Mouse (Mus musculus): ENCODE data around the gene Ptprm. TPM values are rescaled to one million over a fixed set of nuclear protein-coding genes. Genes with fewer than 3 reads are reported as not detected.

Gene Ptprm
- polyA plus RNA-seq, 1 experiment from 2014 or later = 12.6 TPM

DNA sequence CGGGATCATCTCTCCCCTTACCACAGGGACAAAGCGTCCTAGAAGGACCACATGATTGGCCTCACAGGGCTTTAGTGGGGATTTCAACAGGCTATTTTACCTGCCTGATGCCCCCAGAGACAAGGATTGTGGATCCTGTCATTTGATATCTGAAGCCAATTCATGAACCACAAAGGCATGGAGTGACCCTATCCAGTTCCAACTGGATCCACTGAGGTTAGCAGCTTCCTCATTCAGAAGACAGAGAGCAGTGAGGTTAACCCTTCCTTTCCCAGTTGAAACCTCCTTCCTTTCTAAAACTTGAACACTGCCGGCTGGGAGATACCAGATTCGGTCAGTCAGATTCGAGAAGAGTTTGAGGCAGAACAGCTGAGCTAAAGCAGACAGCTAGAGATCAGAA, 14.7 kb downstream of the Ptprm start:
- H3K27ac ChIP-seq = no peak overlapping the region
- peaks cover 4% of the 10 kb centered on the region; the same call in 1 of the 2 replicates for H3K4me1 ChIP-seq
- no peak overlapping the region for H3K4me3 ChIP-seq
- no peak for DNase-seq (ENCODE audit: low spot score)
- no peaks in the 10 kb centered on the region for H3K9me3 ChIP-seq
- H3K36me3 ChIP-seq = no peaks in the 10 kb centered on the region
- no peaks in the 10 kb centered on the region for H3K27me3 ChIP-seq (ENCODE audit: insufficient read depth, poor library complexity, severe bottlenecking)
- WGBS = 81% methylated on average over 5 of the region's 5 CpGs

DNA sequence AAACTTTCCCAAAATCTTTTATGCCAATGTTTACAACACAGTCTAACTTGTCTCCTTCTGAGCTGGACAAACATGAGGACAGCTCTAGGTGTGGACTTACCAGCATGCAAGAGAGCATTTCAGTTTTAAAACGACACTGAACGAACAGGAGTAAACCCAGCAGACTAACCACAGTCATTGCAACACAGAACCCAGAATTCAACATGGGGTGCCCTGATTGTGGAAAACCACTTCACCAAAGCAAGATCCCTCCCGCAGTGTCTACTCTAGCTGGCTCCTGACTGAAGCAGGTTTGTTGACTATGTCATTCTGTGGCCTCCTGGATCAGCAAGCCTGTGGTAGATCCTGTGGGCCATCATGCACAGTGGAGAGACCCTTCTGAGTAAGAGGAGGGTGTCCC, 19.9 kb downstream of the Ptprm start:
- Histone ChIP-seq H3K36me3 (no peaks in the 10 kb centered on the region), H3K27me3 (ENCODE audit: insufficient read depth, poor library complexity, severe bottlenecking) (no peaks in the 10 kb centered on the region), H3K4me1 (no peaks in the 10 kb centered on the region), H3K27ac (no peak overlapping the region), H3K4me3 (no peak overlapping the region), H3K9me3 (no peaks in the 10 kb centered on the region)
- WGBS = 83% methylated on average over 3 of the region's 3 CpGs
- no peak for DNase-seq (ENCODE audit: low spot score)

GRCm38 (mm10) chr17:67329435-67329834, 24.8 kb downstream of the Ptprm start:
- Histone ChIP-seq H3K27ac (no peak overlapping the region), H3K36me3 (no peaks in the 10 kb centered on the region), H3K27me3 (ENCODE audit: insufficient read depth, poor library complexity, severe bottlenecking) (no peaks in the 10 kb centered on the region), H3K4me3 (no peak overlapping the region), H3K4me1 (peaks cover 6% of the 10 kb centered on the region; the same call in 1 of the 2 replicates), H3K9me3 (no peaks in the 10 kb centered on the region)
- DNase-seq (ENCODE audit: low spot score) = no peak
- 69% methylated on average over 4 of the region's 4 CpGs for WGBS

- Histone ChIP-seq H3K9me3 (no peaks in the 10 kb centered on the region), H3K4me1 (peaks cover 6% of the 10 kb centered on the region; the same call in 1 of the 2 replicates), H3K36me3 (no peaks in the 10 kb centered on the region)
Measured at GRCm38 (mm10) chr17:67324499-67324832, 29.8 kb downstream of the Ptprm start.

GRCm38 (mm10) chr17:67323777-67324498, 30.3 kb downstream of the Ptprm start:
- Histone ChIP-seq H3K4me1 (peaks cover 6% of the 10 kb centered on the region; the same call in 1 of the 2 replicates), H3K9me3 (no peaks in the 10 kb centered on the region), H3K4me3 (no peak overlapping the region), H3K27ac (no peak overlapping the region), H3K36me3 (no peaks in the 10 kb centered on the region), H3K27me3 (ENCODE audit: insufficient read depth, poor library complexity, severe bottlenecking) (no peaks in the 10 kb centered on the region)
- 74% methylated on average over 11 of the region's 11 CpGs for WGBS
- no peak for DNase-seq (ENCODE audit: low spot score)

More at GRCm38 (mm10) chr17:67324499-67324832, 29.8 kb downstream of the Ptprm start:
- WGBS = 61% methylated on average over 1 of the region's 1 CpGs
- Histone ChIP-seq H3K27ac (no peak overlapping the region), H3K27me3 (ENCODE audit: insufficient read depth, poor library complexity, severe bottlenecking) (no peaks in the 10 kb centered on the region), H3K4me3 (no peak overlapping the region)
- DNase-seq (ENCODE audit: low spot score) = no peak

DNA sequence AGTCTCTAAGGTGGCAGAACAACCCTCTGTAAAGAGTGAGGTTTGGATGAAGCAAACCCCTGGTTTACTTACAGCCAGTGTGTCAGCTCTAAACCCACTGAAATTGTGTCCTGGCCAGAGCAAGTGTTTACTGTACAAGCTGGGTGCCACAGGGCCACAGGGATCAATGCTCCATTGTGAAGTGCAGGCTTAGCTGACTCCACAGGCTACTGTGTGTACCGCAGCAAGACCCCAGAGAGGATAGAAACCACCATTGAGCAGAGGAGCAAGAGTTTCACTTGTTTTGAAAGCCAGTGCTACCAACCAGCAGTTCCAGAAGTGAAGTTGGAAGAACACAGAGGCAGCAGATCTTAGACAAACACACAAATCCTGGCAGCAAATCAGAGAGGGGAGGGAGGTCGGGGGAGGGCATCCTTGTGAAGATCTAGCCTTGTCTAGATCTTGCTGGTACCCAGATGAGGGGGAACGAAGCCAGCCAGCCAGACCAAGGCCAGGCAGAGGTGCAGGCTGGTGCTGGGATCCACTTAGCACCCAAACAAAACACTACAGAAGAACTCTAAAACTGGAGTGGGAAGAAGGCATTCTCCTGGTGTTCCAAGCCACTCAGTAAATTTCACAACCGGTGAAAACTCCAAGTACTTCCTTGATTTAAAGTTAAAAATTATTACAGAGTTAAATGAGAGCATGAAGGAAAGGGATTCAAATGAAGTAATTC, 39.6 kb downstream of the Ptprm start:
- no peaks in the 10 kb centered on the region for H3K9me3 ChIP-seq
- DNase-seq (ENCODE audit: low spot score) = no peak
- H3K4me1 ChIP-seq = peaks cover 13% of the 10 kb centered on the region
- no peak overlapping the region for H3K27ac ChIP-seq
- no peaks in the 10 kb centered on the region for H3K27me3 ChIP-seq (ENCODE audit: insufficient read depth, poor library complexity, severe bottlenecking)
- no peaks in the 10 kb centered on the region for H3K36me3 ChIP-seq
- WGBS = 64% methylated on average over 4 of the region's 4 CpGs
- H3K4me3 ChIP-seq = no peak overlapping the region

GRCm38 (mm10) chr17:67308421-67308820, 45.8 kb downstream of the Ptprm start:
- Histone ChIP-seq H3K27ac (peak overlapping the region; percentile 62; the same call in 1 of the 2 replicates), H3K4me3 (no peak overlapping the region), H3K9me3 (no peaks in the 10 kb centered on the region), H3K36me3 (no peaks in the 10 kb centered on the region), H3K27me3 (ENCODE audit: insufficient read depth, poor library complexity, severe bottlenecking) (no peaks in the 10 kb centered on the region), H3K4me1 (peaks cover 32% of the 10 kb centered on the region)
- 61% methylated on average over 3 of the region's 3 CpGs for WGBS
- DNase-seq (ENCODE audit: low spot score) = no peak

DNA sequence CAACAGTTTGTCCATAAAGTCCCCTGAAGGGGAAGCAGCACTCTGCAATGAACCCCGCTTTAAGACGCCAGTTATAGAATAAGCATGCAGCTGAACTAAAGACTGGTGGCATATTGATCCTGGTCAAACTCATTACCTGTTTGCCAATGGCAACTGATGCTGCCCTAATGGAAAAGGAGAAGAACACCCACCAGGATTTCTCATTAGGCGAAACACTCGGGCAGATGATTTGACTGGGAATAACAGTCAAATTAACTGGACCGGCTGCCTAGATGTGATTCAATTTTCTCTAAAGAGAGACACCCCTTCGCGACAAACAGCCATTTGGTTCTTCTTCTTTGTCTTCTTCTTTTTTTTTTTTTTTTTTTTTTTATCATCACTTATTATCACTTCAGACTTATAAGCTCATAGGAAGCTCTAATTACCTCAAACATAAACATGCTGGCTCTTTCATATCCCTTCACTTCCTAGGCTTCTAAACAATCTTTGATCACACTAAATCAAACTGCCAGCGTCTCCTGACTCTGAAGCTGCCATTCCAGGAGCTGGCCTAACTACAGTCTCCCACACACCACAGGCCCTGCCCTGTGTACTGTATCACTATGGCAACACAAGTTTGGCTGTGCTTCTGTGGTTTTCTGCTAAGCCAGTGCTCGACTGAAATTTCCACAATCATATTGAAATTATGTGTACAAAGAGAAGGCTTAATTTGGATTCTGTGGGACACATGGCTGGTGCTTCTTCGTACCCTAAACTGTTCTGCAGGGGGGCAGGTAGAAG, 48.0 kb downstream of the Ptprm start:
- no peaks in the 10 kb centered on the region for H3K27me3 ChIP-seq (ENCODE audit: insufficient read depth, poor library complexity, severe bottlenecking)
- peaks cover 25% of the 10 kb centered on the region for H3K4me1 ChIP-seq
- 80% methylated on average over 10 of the region's 10 CpGs for WGBS
- H3K27ac ChIP-seq = no peak overlapping the region
- H3K9me3 ChIP-seq = no peaks in the 10 kb centered on the region
- H3K36me3 ChIP-seq = no peaks in the 10 kb centered on the region
- H3K4me3 ChIP-seq = no peak overlapping the region
- DNase-seq (ENCODE audit: low spot score) = no peak

DNA sequence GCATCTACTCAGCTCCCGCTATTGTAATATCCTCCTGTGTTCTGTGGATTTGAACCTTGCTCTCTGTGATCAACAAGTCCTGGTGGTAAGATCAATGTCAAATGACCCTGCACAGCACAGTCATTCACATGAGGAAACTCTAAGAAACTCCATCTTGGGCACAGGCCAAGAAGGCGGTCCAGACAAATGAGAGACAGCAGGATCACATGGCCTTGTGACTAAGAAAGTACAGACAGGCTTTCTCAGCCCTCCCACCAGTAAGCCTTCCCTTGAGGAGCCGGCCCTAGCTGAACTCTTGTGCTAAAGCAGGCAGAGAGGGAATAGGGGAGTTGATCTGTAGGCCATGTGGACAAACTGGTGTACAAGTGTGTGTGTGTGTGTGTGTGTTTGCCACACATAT, 49.4 kb downstream of the Ptprm start:
- no peaks in the 10 kb centered on the region for H3K36me3 ChIP-seq
- H3K9me3 ChIP-seq = no peaks in the 10 kb centered on the region
- WGBS = 75% methylated on average over 3 of the region's 3 CpGs
- no peak for DNase-seq (ENCODE audit: low spot score)
- peaks cover 21% of the 10 kb centered on the region for H3K4me1 ChIP-seq
- H3K27ac ChIP-seq = no peak overlapping the region
- no peaks in the 10 kb centered on the region for H3K27me3 ChIP-seq (ENCODE audit: insufficient read depth, poor library complexity, severe bottlenecking)
- H3K4me3 ChIP-seq = no peak overlapping the region

- Histone ChIP-seq H3K4me3 (no peak overlapping the region), H3K36me3 (no peaks in the 10 kb centered on the region), H3K27ac (no peak overlapping the region), H3K9me3 (no peaks in the 10 kb centered on the region), H3K4me1 (peaks cover 8% of the 10 kb centered on the region), H3K27me3 (ENCODE audit: insufficient read depth, poor library complexity, severe bottlenecking) (no peaks in the 10 kb centered on the region)
- 73% methylated on average over 18 of the region's 18 CpGs for WGBS
- DNase-seq (ENCODE audit: low spot score) = no peak
Measured at GRCm38 (mm10) chr17:67303326-67304099, 50.7 kb downstream of the Ptprm start.

GRCm38 (mm10) chr17:67302569-67302968, 51.7 kb downstream of the Ptprm start:
- DNase-seq (ENCODE audit: low spot score) = no peak
- Histone ChIP-seq H3K27me3 (ENCODE audit: insufficient read depth, poor library complexity, severe bottlenecking) (no peaks in the 10 kb centered on the region), H3K4me1 (peaks cover 8% of the 10 kb centered on the region), H3K27ac (no peak overlapping the region), H3K4me3 (no peak overlapping the region), H3K36me3 (no peaks in the 10 kb centered on the region), H3K9me3 (no peaks in the 10 kb centered on the region)
- 56% methylated on average over 4 of the region's 4 CpGs for WGBS

DNA sequence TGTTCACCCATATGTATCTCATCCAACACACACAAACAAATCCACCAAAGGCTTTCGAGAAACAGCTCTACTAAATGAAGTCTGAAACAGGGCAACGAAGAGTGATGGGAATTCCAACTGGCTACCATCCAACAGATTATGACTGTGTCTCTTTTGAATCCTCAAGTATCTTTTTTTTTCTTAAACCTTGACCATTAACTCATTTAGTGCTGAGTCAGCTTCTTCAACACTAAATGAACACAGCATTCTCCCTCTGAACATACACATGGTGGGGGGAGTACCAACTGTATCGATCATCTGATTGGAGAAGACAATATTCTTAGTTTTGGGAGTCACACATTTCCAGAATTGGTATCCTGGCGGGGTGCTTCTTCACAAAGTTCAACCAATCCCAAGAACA, 52.2 kb downstream of the Ptprm start:
- H3K9me3 ChIP-seq = no peaks in the 10 kb centered on the region
- H3K4me1 ChIP-seq = peaks cover 9% of the 10 kb centered on the region
- WGBS = 87% methylated on average over 4 of the region's 4 CpGs
- no peak for DNase-seq (ENCODE audit: low spot score)
- H3K36me3 ChIP-seq = no peaks in the 10 kb centered on the region
- H3K27ac ChIP-seq = no peak overlapping the region
- no peak overlapping the region for H3K4me3 ChIP-seq
- no peaks in the 10 kb centered on the region for H3K27me3 ChIP-seq (ENCODE audit: insufficient read depth, poor library complexity, severe bottlenecking)
